Mouse (Mus musculus): ENCODE measurements around the gene Spesp1. TPM values are rescaled to one million over a fixed set of nuclear protein-coding genes. Genes with fewer than 3 reads are reported as not detected.
A peak's percentile ranks its signal among the peaks of the same experiment; 100 is the strongest.

Spesp1 gene
- total RNA-seq (2021), result not detected

DNA sequence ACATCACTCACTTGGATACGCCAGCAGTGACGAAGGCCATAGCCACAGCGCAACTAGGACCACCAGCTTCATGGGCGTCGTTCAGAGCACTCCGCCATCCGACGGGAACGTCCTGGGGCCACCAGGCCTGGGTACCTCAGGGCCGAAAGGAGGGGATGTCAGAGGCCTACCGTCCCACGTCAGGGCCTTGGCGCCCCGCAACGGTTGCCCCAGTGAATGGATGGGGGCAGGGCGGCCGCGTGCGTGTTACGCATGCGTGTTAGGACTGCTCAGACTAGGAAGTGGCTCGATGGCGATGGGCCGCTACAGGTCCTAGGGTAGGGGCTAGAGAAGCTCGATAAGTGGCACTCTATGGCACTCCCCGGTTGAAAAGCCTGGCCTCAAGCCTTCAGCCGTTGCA is at the start of gene Spesp1:
Gene Spesp1, minus strand, starts transcription at position 218 of the 400 bp plus-strand sequence.
- no peak for DNase-seq
- intact Hi-C loops (cut with DNase I), result no loop called here

DNA sequence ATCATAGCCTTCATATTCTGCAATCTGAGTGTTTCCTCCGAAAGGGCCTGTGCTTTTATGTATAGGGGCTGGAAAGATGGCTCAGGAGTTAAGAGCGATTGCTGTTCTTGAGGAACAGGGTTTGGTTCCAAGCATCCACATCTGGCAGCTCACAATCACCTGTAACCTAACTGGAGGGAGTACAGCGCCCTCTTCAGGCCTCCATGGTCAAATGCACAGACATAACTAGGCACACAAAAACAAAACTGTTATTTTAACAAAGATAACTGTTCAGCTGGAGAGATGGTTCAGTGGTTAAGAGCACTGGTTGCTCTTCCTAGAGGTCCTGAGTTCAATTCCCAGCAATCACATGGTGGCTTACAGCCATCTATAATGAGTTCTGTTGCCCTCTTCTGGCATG is 44.0 kb upstream of the Spesp1 start:
- no peak for DNase-seq
- intact Hi-C loops (cut with DNase I), result no loop called here

DNA sequence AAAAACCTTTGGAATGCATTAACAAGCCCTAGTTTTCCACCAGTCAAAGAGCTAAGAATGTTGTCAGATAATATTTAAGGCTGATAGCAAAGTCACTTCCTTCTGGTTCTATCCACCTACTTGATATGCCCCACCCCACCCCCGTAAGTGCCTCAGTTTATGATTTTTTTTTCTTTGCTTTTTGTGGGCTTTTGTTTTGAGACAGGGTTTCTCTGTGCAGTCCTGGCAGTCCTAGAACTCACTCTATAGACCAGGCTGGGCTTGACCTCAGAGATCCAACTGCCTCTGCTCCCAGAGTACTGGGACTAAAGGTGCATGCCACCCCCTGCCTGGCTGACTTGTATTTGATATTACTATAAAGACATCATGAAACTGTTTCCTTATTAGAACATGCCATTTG is 41.8 kb upstream of the Spesp1 start:
- DNase-seq, result no peak
- intact Hi-C loops (cut with DNase I), result no loop called here

DNA sequence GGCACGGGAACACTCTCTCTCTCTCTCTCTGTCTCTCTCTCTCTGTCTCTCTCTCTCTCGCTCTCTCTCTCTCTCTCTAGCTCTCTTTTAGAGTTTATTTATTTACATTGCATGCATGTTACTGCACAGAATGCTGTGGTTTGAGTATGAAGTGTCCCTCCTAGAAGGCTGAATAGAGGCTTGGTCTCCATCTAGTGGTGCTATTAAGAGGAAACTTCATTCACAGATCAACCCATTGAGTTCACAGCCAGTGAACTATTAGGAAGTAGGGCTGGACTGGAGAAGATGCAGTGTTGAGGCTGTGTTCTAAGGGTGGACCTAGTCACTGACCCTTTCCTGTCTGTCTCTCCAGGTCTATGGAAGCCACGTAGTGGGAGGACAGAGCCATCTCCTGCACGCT is 36.7 kb upstream of the Spesp1 start:
- intact Hi-C loops (cut with DNase I), result no loop called here
- DNase-seq, result no peak

DNA sequence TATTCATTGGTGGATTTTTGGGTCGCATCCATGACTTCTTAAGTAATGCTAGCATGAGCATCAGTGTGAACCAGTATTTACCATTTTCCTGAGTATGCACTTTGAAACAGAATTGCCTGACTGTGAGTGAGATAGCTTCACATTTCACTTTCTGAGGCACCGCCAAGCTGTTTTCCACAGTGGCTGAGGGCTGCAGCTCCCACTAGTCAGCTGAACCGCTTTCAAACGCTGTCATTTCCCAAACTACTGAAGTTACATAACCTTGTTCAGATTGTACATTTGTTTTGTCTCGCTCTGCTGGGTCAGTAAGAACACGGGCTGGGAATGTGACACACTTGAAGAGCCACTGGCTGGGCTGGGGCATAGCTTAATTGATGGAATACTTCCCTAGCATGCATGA is 33.5 kb upstream of the Spesp1 start:
- intact Hi-C loops (cut with DNase I), result no loop called here
- no peak for DNase-seq

DNA sequence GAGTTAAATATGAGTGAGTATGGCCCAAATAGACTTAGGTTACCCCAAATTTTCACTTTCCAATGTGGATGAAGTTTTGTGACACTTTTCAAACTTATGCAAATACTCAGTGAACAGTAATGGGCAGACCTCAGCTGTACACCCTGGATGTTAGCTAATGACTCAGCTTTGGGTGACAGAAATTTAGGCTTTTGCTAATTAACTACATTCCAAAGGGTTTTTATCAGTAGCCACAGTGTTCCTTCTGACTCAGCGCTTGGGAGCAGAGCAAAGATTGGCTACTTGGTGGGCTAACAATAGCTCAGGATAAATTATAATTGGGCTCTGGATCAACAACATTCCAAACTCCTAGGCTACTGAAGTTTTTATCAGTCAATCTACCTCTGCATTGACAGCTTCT is 14.9 kb upstream of the Spesp1 start:
- intact Hi-C loops (cut with DNase I), result loop anchor here (5.0 kb wide), 2 partner anchors 40 to 120 kb away; no protein-coding TSS in a partner anchor
- no peak for DNase-seq

DNA sequence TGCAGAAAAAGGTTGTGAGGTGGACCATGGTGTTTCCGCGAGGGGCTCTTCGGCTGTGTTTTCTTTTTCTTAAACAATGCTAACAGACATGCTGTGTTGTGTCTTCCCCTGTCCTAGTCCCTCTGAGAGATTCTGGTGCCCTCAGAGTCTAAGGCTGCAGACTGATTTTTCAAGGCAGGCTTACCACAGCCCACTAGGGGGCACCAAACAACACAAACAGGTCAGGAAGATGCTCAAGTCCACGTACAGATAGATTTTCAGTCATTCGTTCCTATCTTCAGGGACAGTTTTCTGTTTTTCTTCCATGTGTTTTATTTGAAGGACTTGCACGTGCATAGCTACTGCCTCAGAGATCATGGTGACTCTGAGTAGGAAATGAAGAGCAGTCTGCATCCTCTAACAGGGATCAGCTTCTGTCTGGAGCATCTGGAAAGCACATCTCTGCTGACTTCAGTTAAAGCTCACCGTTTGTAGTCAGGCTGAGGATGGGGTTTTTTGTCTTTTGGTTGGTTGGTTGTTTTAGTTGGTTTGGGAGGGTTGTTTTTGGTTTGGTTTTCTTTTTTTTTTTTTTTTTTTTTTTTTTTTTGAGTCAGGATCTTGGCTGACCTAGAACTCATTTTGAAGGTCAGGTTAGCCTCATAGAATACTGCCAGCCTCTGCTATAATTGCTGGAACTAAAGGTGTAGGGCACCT is 13.1 kb upstream of the Spesp1 start:
- intact Hi-C loops (cut with DNase I), result loop anchor here (1.0 to 5.0 kb wide), 5 partner anchors 42 to 258 kb away; no protein-coding TSS in a partner anchor
- DNase-seq, result peak; percentile 80 to 92

DNA sequence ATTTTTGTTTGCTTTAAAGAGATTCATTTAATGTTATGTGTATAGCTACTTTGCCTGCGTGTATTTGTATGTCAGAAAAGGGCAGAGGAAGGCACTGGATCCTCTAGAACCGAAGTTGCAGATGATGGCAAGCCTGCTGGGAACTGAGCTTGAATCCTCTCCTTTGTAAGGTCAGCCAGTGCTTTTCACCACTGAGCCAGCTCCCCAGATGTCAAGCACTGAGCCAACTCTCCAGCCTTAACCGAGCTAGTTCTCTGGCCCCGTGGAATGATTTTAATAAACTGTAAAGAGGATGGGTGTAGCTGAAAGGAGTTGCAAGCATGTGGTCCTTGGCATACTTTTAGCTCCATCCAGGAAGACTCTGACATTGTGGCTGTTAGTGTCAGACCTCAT is 5.6 kb upstream of the Spesp1 start:
- DNase-seq, result peak in 1 of 2 experiments; percentile 21
- intact Hi-C loops (cut with DNase I), result loop anchor here (1.0 to 2.0 kb wide), 3 partner anchors 183 to 489 kb away; no protein-coding TSS in a partner anchor

DNA sequence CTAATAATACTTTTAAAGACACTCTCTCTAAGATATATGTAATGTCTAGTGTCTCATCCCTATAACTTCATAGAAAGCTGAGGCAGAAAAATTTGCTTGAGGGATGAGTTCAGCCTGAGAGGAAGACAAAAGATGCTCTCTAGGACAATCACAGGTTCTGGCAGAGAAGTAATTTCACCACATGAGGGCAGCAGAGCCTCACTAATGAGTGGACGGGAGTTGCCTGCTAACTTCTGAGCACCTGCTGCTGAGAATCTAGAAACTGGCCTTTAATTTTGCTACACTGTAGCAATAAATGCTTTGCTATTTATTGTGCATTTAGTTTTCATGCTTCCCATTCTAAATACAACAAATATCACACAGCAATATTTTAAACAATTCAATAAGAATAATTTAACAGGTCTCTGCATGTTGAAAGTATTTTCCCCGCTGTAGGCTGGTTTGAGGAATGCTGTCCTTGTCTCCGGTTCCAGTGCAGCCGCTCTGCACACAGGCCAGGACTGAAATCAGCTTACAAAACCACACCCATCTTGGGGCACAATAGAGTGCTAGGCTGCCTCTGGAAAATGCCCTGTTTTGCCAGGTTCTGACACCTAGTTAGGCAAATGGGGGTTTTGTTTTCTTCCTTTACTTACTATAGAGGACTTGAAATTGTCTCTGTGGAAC is 5.1 kb upstream of the Spesp1 start:
- intact Hi-C loops (cut with DNase I), result loop anchor here (1.0 to 2.0 kb wide), 3 partner anchors 184 to 490 kb away; no protein-coding TSS in a partner anchor

DNA sequence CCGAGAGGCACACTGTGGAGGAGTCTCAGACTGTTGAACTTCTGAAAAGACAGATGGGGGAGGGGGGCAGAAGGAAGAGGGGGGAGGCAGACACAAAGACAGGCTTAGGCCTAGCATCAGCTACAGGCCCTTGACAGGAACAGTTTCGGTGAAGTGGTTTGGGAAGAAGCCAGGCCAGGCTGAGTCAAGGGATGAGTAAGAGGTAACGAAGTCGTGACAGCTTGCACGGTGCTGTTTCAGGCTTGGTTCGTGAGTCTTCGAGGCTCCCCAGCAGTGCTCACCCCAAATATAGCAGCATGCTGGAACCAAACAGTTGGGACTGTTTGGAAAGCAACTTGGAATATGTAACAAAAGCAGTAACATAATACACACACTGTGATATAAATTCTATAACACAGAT is 2.3 kb upstream of the Spesp1 start:
- intact Hi-C loops (cut with DNase I), result no loop called here
- no peak for DNase-seq

More for the DNA sequence above, 5.1 kb upstream of the Spesp1 start:
- DNase-seq, result peak; percentile 79 to 91

DNA sequence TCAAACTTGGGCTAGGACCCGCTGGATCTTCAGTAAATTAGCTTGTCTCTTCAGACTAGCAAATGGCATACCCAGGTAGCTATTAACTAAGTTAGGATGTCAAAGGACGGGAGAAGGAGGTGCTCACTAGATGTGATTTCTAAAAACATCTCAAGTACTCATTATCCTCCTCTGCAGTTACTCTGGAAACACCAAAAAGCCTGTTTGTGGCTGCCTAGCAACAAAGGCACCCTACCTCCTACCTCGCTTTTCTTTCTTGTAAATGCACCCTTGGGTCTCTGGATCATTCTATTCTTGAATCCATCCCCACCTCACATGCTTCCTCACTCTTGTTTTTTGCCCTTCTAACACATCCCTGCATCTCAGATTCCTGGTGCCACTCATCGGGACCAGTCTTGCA is 5.1 kb downstream of the Spesp1 start:
- intact Hi-C loops (cut with DNase I), result no loop called here

DNA sequence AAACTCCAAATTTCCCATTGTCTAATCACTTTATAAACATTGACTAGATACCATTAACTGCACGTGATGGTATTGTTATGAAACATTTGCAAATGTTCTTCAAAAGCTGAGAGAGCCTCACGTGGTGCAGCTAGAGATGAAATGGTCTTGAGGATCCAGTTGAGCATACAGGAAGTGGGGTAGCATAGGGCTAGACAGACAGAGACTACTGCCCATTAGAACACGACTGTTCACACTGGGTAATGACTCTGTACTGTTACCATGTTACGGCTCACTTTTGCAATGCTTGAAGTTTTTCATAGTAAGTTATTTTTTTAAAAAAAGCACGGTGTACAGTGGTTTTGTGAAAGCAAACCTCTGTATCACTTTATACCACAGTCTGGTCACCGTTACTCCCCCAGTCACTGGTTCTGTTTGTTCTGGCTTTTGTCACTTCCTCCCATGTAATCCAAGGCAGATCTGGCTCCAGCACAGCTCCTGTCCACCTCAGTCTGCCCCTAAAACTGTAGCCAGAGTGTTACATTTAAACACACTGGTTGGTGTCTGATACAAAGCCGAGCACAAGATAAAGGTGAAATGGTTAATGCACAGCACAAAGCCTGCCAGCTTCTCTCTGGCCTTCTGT is 11.1 kb downstream of the Spesp1 start:
- intact Hi-C loops (cut with DNase I), result no loop called here

More for the DNA sequence above, 5.1 kb downstream of the Spesp1 start:
- DNase-seq, result no peak

DNA sequence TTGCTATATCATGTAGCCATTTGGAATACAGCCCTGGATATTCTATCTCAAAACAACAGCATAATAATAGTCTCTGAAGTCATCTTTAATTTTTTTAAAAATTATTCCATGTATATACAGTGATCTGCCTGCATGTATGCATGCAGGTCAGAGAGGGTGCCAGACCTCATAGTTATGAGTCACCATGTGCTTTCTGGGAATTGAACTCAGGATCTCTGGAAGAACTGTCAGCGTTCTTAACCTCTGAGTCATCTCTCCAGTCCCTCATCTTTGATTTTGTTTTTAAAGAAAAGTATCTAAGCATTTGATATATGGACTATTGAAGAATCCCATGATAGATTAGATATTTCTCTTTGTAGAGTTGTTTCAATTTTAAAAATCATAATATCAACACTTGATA is 12.8 kb downstream of the Spesp1 start:
- no peak for DNase-seq
- intact Hi-C loops (cut with DNase I), result no loop called here

More for the DNA sequence above, 11.1 kb downstream of the Spesp1 start:
- no peak for DNase-seq

DNA sequence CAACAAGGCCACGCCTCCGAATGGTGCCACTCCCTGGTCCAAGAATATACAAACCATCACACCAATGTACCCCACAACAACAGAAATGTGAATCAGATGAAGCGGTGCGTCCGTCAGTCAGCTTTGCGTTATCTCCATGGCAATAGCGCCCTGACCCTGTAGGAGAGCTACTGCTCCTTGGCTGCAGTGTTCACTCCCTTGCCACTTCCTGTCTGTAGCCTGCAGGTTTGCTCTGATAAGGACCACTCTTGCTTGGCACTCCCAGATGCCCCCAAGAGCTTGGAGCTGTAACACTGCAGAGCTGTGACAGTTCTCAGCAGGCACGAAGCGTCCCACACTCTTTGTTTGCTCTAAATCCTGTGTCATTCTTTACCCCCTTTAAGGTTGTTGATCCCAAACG is 16.7 kb downstream of the Spesp1 start:
- intact Hi-C loops (cut with DNase I), result no loop called here
- no peak for DNase-seq

DNA sequence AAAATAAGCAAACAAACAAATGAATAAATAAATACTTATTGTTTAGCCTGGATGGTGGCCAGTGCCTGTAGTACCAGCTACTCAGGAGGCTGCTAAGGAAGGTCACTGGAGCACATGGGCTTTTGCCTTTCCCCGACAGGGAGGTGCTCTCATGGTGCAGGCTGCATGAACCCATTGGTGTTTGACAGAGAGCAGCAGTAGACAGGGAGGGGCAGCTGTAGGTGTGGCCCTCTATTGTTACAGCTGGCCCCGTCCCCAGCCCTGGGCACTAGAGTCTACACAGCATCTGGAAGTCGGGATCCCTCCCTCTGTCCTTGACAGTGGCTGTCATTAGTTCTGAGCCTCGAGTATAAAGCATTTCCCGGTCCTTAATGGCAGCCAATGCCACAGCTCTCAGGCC is 18.4 kb downstream of the Spesp1 start:
- no peak for DNase-seq
- intact Hi-C loops (cut with DNase I), result no loop called here

DNA sequence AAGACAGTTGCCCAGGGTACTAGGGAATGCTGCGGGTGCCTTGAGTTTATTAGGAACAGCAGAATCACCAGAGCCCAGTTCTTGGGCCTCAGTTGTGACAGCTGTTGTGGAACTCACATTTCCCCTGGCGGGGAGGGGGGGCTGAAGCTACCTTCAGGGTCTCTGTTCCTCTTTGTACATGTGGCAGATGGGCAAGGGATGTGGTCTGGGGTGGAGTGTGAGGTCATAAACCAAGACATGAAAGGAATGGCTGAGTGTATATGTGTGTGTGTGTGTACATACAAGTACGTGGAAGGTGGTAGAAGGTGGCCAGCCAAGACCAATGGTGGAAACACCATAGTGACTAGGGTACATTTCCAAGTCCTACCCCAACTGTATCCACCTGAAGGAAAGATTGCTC is 20.6 kb downstream of the Spesp1 start:
- DNase-seq, result no peak
- intact Hi-C loops (cut with DNase I), result no loop called here

DNA sequence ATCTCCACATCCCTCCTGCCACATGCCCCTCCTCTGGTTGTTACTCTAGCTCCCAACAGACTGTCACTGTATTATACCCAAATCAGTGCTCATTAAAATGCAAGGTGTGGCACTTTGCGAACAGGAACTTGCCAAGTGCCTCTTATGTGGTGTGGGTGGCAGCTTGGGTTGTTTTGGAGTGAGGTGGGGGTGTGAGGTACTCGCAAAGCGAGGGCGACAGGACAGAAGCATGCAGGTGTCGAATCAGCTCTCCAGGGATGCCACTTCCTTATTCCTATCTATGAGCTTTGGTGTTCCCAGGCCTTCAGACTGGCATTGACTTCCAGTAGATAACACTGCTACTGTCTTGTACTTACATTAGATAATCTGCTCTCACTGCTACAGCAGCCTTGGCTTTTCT is 21.0 kb downstream of the Spesp1 start:
- intact Hi-C loops (cut with DNase I), result no loop called here
- DNase-seq, result no peak

DNA sequence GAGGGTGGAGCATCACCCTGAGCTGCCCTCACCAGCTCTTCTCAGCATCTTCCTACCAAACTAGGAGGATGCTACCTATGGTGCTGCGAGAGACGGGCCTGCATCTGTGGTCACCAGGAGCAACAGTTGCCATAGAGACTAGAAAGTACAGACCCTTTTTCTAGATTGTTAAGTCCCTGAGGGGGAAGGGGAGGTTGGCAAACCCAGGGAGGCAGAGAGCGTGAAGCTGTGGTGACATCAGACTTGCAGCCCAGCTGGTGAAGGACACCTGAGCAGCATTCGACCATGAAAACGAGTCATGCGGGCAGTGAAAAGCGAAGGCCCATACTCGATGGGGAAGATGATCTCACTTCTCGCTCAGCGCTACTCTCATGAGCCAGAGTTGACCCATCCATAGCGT is 24.0 kb downstream of the Spesp1 start:
- DNase-seq, result no peak
- intact Hi-C loops (cut with DNase I), result no loop called here

DNA sequence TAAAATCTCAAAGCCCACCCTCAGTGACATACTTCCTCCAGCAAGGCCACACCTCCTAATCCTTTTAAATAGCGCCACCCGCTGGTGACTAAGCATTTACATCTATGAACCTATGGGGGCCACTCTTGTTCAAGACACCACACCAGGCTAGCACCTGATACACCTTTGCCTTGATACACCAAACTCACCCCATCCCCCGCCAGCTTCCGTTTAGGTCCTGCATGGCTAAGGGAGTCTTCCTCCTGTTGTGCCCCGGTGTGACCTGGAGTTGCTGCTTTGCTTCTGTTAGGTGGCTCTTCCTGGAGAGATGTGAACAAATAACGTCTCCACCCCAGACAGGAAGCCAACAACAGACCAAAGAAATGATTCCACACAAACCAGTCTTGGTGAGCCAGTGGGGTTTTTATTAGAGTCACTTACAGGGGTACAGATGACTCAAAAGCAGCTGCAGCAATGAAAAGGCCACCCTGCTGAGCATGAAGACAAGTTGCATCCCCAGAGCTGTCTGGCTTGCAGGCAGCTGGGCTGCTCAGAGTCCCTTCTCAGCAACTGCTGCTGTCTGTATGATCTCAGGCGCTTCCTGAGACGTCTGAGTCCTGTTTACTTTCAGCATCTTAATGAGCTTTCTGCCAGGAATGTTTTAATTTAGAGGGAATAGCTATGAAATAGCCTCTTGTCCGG is 26.0 kb downstream of the Spesp1 start:
- DNase-seq, result peak; percentile 16 to 29
- intact Hi-C loops (cut with DNase I), result no loop called here

DNA sequence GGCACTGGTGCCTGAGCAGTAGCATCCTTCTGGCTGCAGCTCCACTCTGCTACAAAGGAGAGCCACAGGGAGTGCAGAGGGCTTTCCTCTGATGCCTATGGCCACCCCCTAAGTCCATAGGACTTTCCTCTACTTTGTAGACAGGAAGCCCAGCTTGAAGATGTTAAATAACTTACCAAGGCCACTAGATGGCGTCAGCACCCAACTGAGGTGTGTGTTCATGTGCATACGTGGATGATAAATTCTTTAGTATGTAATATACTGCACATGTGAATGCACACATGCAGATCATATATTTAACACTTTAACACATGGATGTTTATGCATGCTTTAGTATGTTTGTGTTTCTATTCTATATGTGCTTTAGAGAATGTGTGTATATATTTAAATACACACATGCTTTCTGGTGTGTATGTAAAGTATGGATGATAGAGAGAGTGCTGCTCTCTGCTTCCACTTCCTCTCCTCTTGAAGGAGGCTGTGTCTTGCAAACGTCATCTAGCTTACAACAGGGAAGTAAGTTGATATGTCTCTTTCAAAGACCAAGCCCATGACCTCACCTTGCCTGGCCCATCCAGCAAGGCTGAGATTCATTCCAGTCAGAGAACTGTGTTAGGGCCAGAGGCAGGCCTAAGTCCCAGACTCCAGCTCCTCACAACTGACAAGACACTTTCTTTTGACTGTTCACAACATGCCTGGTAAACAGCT is 28.1 kb downstream of the Spesp1 start:
- intact Hi-C loops (cut with DNase I), result no loop called here

DNA sequence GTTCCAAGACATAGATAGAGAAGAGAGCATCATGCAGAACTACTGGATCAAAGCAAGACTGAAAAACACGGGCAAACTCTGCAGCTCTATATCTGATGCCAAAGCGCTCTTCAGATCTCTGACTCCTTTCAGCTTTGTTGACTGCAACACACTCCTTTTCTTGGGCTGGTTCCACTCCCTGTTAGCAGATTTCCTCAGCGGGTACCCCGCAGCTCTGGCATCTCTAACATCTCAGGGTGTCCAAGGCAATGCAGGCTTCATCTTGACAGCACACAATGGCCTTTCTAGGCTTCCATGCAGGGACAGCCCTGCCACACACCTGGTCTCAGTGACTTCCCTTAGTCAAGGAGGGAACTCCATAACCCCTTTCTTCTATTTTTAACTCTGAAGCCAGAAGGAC is 31.7 kb downstream of the Spesp1 start:
- no peak for DNase-seq
- intact Hi-C loops (cut with DNase I), result no loop called here

More for the DNA sequence above, 28.1 kb downstream of the Spesp1 start:
- no peak for DNase-seq
